In genomic region chr15:79440651-79441330, GRCm38 (mm10) we compare ENCODE assay signal across 8 mouse cellular contexts. TPM values are rescaled to one million over a fixed set of nuclear protein-coding genes. Genes with fewer than 3 reads are reported as not detected.
A peak's percentile ranks its signal among the peaks of the same experiment; 100 is the strongest.
DNase-seq lines count a peak whose midpoint lies in the region; ATAC-seq and TF ChIP-seq lines count a peak whose summit lies in the region.

No protein-coding gene starts in this region.

- peak overlapping the region; percentile 100 for H3K9ac ChIP-seq in neural tube, embryonic 11.5 days (ENCODE audit: low read length)
- peak overlapping the region; percentile 98 for H3K9ac ChIP-seq in limb, embryonic 13.5 days

- H3K4me3 ChIP-seq in neural tube, embryonic 11.5 days (ENCODE audit: low read depth, low read length) = peak overlapping the region; percentile 93
- peak overlapping the region; percentile 93 for H3K4me3 ChIP-seq in limb, embryonic 13.5 days
- H3K4me3 ChIP-seq in small intestine, adult 2 months (ENCODE audit: low read depth, low read length) = peak overlapping the region; percentile 85

- WGBS in neural tube, embryonic 11.5 days = 21% methylated on average over 11 of the region's 11 CpGs
- WGBS in limb, embryonic 13.5 days = 12% methylated on average over 11 of the region's 11 CpGs
- 16% methylated on average over 11 of the region's 11 CpGs for WGBS in small intestine, adult 2 months

- peak overlapping the region; percentile 97 for H3K27ac ChIP-seq in neural tube, embryonic 11.5 days (ENCODE audit: low read depth, low read length)
- peak overlapping the region; percentile 96 for H3K27ac ChIP-seq in limb, embryonic 13.5 days
- peak overlapping the region; percentile 63 for H3K27ac ChIP-seq in small intestine, adult 2 months (ENCODE audit: insufficient read depth, low read depth, low read length)

- no peak for TF ChIP-seq CTCF in small intestine, adult 2 months (IDR thresholded peaks at IDR 0.05; ENCODE audit: extremely low read depth, insufficient read length, insufficient replicate concordance, low read depth, low read length)

- no peak for TF ChIP-seq POLR2A in small intestine, adult 2 months (IDR thresholded peaks at IDR 0.05; ENCODE audit: low read depth, low read length)

- no peaks in the 10 kb centered on the region for H3K9me3 ChIP-seq in neural tube, embryonic 11.5 days (ENCODE audit: control insufficient read depth, low read length)
- no peaks in the 10 kb centered on the region for H3K9me3 ChIP-seq in limb, embryonic 13.5 days

- peak; percentile 36 to 43 for DNase-seq in adrenal gland, postnatal 36 days
- no peak for DNase-seq in adrenal gland, adult 18-20 months (ENCODE audit: low spot score in 2 of 2)
- no peak for DNase-seq in neural tube, embryonic 11.5 days (ENCODE audit: low spot score)
- DNase-seq in neural tube, embryonic 10.5 days (ENCODE audit: extremely low spot score, low spot score) = no peak
- no peak for DNase-seq in layer of hippocampus, postnatal 10 days (ENCODE audit: low spot score in 2 of 2)
- no peak for DNase-seq in gastrocnemius, postnatal 4 days (ENCODE audit: low spot score in 2 of 2)

- no peaks in the 10 kb centered on the region for H3K27me3 ChIP-seq in neural tube, embryonic 11.5 days (ENCODE audit: control insufficient read depth, insufficient read depth, low read length)
- no peaks in the 10 kb centered on the region for H3K27me3 ChIP-seq in limb, embryonic 13.5 days
- H3K27me3 ChIP-seq in small intestine, adult 2 months (ENCODE audit: control insufficient read depth, insufficient read depth, low read length) = no peaks in the 10 kb centered on the region

- 0 out of 2 replicates have a peak, but pooled peaks have one; percentile 24 for ATAC-seq in neural tube, embryonic 11.5 days (ENCODE audit: insufficient read depth, low FRiP score, low TSS enrichment)
- peak; percentile 17; the same call in 1 of the 2 replicates for ATAC-seq in limb, embryonic 13.5 days (ENCODE audit: low FRiP score, low read depth)

- peaks cover 33% of the 10 kb centered on the region for H3K4me1 ChIP-seq in neural tube, embryonic 11.5 days (ENCODE audit: control insufficient read depth, insufficient read depth, low read length)
- peaks cover 58% of the 10 kb centered on the region for H3K4me1 ChIP-seq in limb, embryonic 13.5 days
- H3K4me1 ChIP-seq in small intestine, adult 2 months (ENCODE audit: control insufficient read depth, insufficient read depth, insufficient read length, low read length) = peaks cover 16% of the 10 kb centered on the region

- H3K36me3 ChIP-seq in neural tube, embryonic 11.5 days (ENCODE audit: control insufficient read depth, insufficient read depth, low read length) = peaks cover 18% of the 10 kb centered on the region
- H3K36me3 ChIP-seq in limb, embryonic 13.5 days = peaks cover 32% of the 10 kb centered on the region
- peaks cover 5% of the 10 kb centered on the region for H3K36me3 ChIP-seq in small intestine, adult 2 months (ENCODE audit: control insufficient read depth, insufficient read depth, low read length)

- H3K4me2 ChIP-seq in neural tube, embryonic 11.5 days (ENCODE audit: low read depth) = peak overlapping the region; percentile 97
- H3K4me2 ChIP-seq in limb, embryonic 13.5 days (replicated peaks) = peak overlapping the region; percentile 90

RNA-seq across cellular contexts. Expression of gene Csnk1e, which starts 14.6 kb away (rescaled TPM):
- total RNA-seq in adrenal gland, postnatal 36 days (2021) = 10 to 100 TPM; 69.0 to 96.0 TPM
- total RNA-seq in adrenal gland, adult 18-20 months (2021) = 10 to 100 TPM; 69.2 to 80.6 TPM
- 192 and 213 TPM in 2 replicates for polyA plus RNA-seq in neural tube, embryonic 11.5 days (2014; fragmentation: Nextera tagmentation; extraction: Ambion mirVana)
- 109 and 116 TPM in 2 replicates for polyA plus RNA-seq in limb, embryonic 13.5 days (2015; fragmentation: Nextera tagmentation; extraction: Ambion mirVana)
- 14.7 and 25.9 TPM in 2 replicates for polyA plus RNA-seq in small intestine, adult 2 months (2012; rRNA removed)
- total RNA-seq in layer of hippocampus, postnatal 10 days (2021) = 100 to 1,000 TPM; 172 to 178 TPM
- 10 to 100 TPM; 81.1 to 89.2 TPM for total RNA-seq in gastrocnemius, postnatal 4 days (2021)

RNA-seq across cellular contexts. Expression of gene Tmem184b, which starts 37.4 kb away (rescaled TPM):
- total RNA-seq in adrenal gland, postnatal 36 days (2021) = 10 to 100 TPM; 46.6 to 75.2 TPM
- 10 to 100 TPM; 48.2 to 83.4 TPM for total RNA-seq in adrenal gland, adult 18-20 months (2021)
- polyA plus RNA-seq in neural tube, embryonic 11.5 days (2014; fragmentation: Nextera tagmentation; extraction: Ambion mirVana) = 51.2 and 52.9 TPM in 2 replicates
- polyA plus RNA-seq in limb, embryonic 13.5 days (2015; fragmentation: Nextera tagmentation; extraction: Ambion mirVana) = 70.8 and 77.6 TPM in 2 replicates
- 80.3 and 168 TPM in 2 replicates for polyA plus RNA-seq in small intestine, adult 2 months (2012; rRNA removed)
- total RNA-seq in layer of hippocampus, postnatal 10 days (2021) = 10 to 100 TPM; 46.1 to 48.1 TPM
- total RNA-seq in gastrocnemius, postnatal 4 days (2021) = 10 to 100 TPM; 72.4 to 77.4 TPM

Comparison
In these comparisons a context has a peak if more than half of its experiments do, and no peak if none do; other contexts are left out.
1. DNase-seq: peak in adrenal gland, postnatal 36 days (2 of 2); none in adrenal gland, adult 18-20 months (0 of 2), neural tube, embryonic 11.5 days (single experiment), neural tube, embryonic 10.5 days (single experiment), layer of hippocampus, postnatal 10 days (0 of 2) and gastrocnemius, postnatal 4 days (0 of 2).
2. Peak in every context shown above with its lines, with median percentiles within 50 percentile points of each other: H3K27ac ChIP-seq and H3K4me3 ChIP-seq.